Mouse (Mus musculus) lung, embryonic 15.5 days (tissue): Measurements from ENCODE around the gene Ksr1. TPM values are rescaled to one million over a fixed set of nuclear protein-coding genes. Genes with fewer than 3 reads are reported as not detected.

Source experiments
- ATAC-seq: fragments of 200-750 bp; cut with Nextera tagmentation; 2 replicates; pipeline ENCODE4 v1.8.0; 2017; ENCODE audit warnings: moderate number of reproducible peaks, borderline replicate concordance; ENCODE audit not compliant: low FRiP score, low TSS enrichment; ENCODE audit errors: extremely low read depth
- H3K27ac ChIP-seq: fragments of 300-500 bp; sonication (generic); 2 replicates; pipeline ENCODE4 v1.5.1; 2015; ENCODE audit warnings: moderate library complexity, mild to moderate bottlenecking, inconsistent platforms
- H3K27me3 ChIP-seq: fragments of 300-500 bp; sonication (generic); 2 replicates; pipeline ENCODE4 v1.6.1; 2015; ENCODE audit warnings: inconsistent platforms
- H3K36me3 ChIP-seq: fragments of 300-500 bp; sonication (generic); 2 replicates; pipeline ENCODE4 v1.6.1; 2015; ENCODE audit warnings: inconsistent platforms
- H3K4me1 ChIP-seq: fragments of 300-500 bp; sonication (generic); 2 replicates; pipeline ENCODE4 v1.6.1; 2015; ENCODE audit warnings: inconsistent platforms
- H3K4me2 ChIP-seq: fragments of 300-500 bp; sonication (generic); 2 replicates; pipeline ENCODE4 v1.6.1; 2015; ENCODE audit warnings: inconsistent platforms, mild to moderate bottlenecking, moderate library complexity
- H3K4me3 ChIP-seq: fragments of 300-500 bp; sonication (generic); 2 replicates; pipeline ENCODE4 v1.5.1; 2015; ENCODE audit warnings: mild to moderate bottlenecking, inconsistent platforms
- H3K9ac ChIP-seq: fragments of 300-500 bp; sonication (generic); 2 replicates; pipeline ENCODE4 v1.6.1; 2015; ENCODE audit warnings: inconsistent platforms
- H3K9me3 ChIP-seq: fragments of 300-500 bp; sonication (generic); 2 replicates; pipeline ENCODE4 v1.6.1; 2016; ENCODE audit warnings: inconsistent platforms
- WGBS: fragments of 180-500 bp; shearing (Covaris S2); methylation state at CpG from one replicate; pipeline ENCODE4 v1.1.7; 2015; 5-methylcytosine and 5-hydroxymethylcytosine counted together
- polyA plus RNA-seq: library from polyadenylated mRNA; unstranded; fragments of >200 nt; fragmentation: Nextera tagmentation; extraction: Ambion mirVana; gene quantifications from 2 replicates; pipeline ENCODE4 v1.2.1, GENCODE M21; 2015

The Ksr1 gene
- polyA plus RNA-seq, 1 experiment from 2014 or later: 2.8 TPM

GRCm38 (mm10) chr11:79145283-79146265 is 633 bp downstream of the Ksr1 start:
- H3K9ac ChIP-seq: peak overlapping the region; percentile 87
- no peaks in the 10 kb centered on the region for H3K9me3 ChIP-seq
- H3K27ac ChIP-seq: peak overlapping the region; percentile 93
- H3K4me2 ChIP-seq: peak overlapping the region; percentile 68
- H3K4me1 ChIP-seq: peaks cover 31% of the 10 kb centered on the region
- ATAC-seq: peak; percentile 34; the same call in 1 of the 2 replicates
- WGBS: under 1% methylated on average over 61 of the region's 62 CpGs
- H3K36me3 ChIP-seq: no peaks in the 10 kb centered on the region
- H3K4me3 ChIP-seq: peak overlapping the region; percentile 82
- H3K27me3 ChIP-seq: no peaks in the 10 kb centered on the region

GRCm38 (mm10) chr11:79144741-79145140 is 1.5 kb downstream of the Ksr1 start:
- no peaks in the 10 kb centered on the region for H3K36me3 ChIP-seq
- peak overlapping the region; percentile 68 for H3K4me2 ChIP-seq
- peak overlapping the region; percentile 82 for H3K4me3 ChIP-seq
- H3K27me3 ChIP-seq: no peaks in the 10 kb centered on the region
- ATAC-seq: no peak
- 59% methylated on average over 1 of the region's 1 CpGs for WGBS
- peaks cover 31% of the 10 kb centered on the region for H3K4me1 ChIP-seq
- peak overlapping the region; percentile 87 for H3K9ac ChIP-seq
- H3K9me3 ChIP-seq: no peaks in the 10 kb centered on the region
- H3K27ac ChIP-seq: no peak overlapping the region

GRCm38 (mm10) chr11:79144043-79144591 is 2.1 kb downstream of the Ksr1 start:
- Histone ChIP-seq H3K27ac (no peak overlapping the region), H3K9ac (peak overlapping the region; percentile 87; the same call in 1 of the 2 replicates), H3K4me2 (peak overlapping the region; percentile 68), H3K9me3 (no peaks in the 10 kb centered on the region), H3K4me3 (peak overlapping the region; percentile 82; the same call in 1 of the 2 replicates), H3K36me3 (no peaks in the 10 kb centered on the region), H3K27me3 (no peaks in the 10 kb centered on the region), H3K4me1 (peaks cover 31% of the 10 kb centered on the region)
- no peak for ATAC-seq
- 74% methylated on average over 2 of the region's 2 CpGs for WGBS

- 80% methylated on average over 3 of the region's 3 CpGs for WGBS
- Histone ChIP-seq H3K4me1 (peaks cover 31% of the 10 kb centered on the region), H3K36me3 (no peaks in the 10 kb centered on the region), H3K9me3 (no peaks in the 10 kb centered on the region), H3K4me2 (no peak overlapping the region), H3K4me3 (no peak overlapping the region), H3K9ac (no peak overlapping the region), H3K27me3 (no peaks in the 10 kb centered on the region), H3K27ac (no peak overlapping the region)
- no peak for ATAC-seq
Measured at GRCm38 (mm10) chr11:79143322-79143721, 2.9 kb downstream of the Ksr1 start.

GRCm38 (mm10) chr11:79142381-79142780 is 3.8 kb downstream of the Ksr1 start:
- Histone ChIP-seq H3K4me1 (peaks cover 31% of the 10 kb centered on the region), H3K27ac (no peak overlapping the region), H3K36me3 (no peaks in the 10 kb centered on the region), H3K27me3 (no peaks in the 10 kb centered on the region), H3K4me2 (no peak overlapping the region), H3K4me3 (no peak overlapping the region), H3K9me3 (no peaks in the 10 kb centered on the region), H3K9ac (no peak overlapping the region)
- ATAC-seq: no peak
- 84% methylated on average over 11 of the region's 11 CpGs for WGBS

GRCm38 (mm10) chr11:79141235-79142109 is 4.7 kb downstream of the Ksr1 start:
- H3K4me2 ChIP-seq: no peak overlapping the region
- H3K27me3 ChIP-seq: no peaks in the 10 kb centered on the region
- no peak overlapping the region for H3K9ac ChIP-seq
- 26% methylated on average over 11 of the region's 11 CpGs for whole genome bisulfite sequencing
- no peak overlapping the region for H3K4me3 ChIP-seq
- no peaks in the 10 kb centered on the region for H3K36me3 ChIP-seq
- no peaks in the 10 kb centered on the region for H3K9me3 ChIP-seq
- ATAC-seq: no peak
- H3K4me1 ChIP-seq: peaks cover 32% of the 10 kb centered on the region
- H3K27ac ChIP-seq: no peak overlapping the region

GRCm38 (mm10) chr11:79140511-79140888 is 5.7 kb downstream of the Ksr1 start:
- Histone ChIP-seq H3K9me3 (no peaks in the 10 kb centered on the region), H3K4me3 (no peak overlapping the region), H3K4me1 (peaks cover 40% of the 10 kb centered on the region), H3K36me3 (no peaks in the 10 kb centered on the region), H3K27ac (no peak overlapping the region), H3K4me2 (no peak overlapping the region), H3K9ac (no peak overlapping the region), H3K27me3 (no peaks in the 10 kb centered on the region)
- no peak for ATAC-seq
- 87% methylated on average over 6 of the region's 6 CpGs for WGBS

- no peak for ATAC-seq
- H3K36me3 ChIP-seq: no peaks in the 10 kb centered on the region
- H3K27ac ChIP-seq: no peak overlapping the region
- no peak overlapping the region for H3K4me3 ChIP-seq
- 84% methylated on average over 11 of the region's 11 CpGs for WGBS
- H3K27me3 ChIP-seq: no peaks in the 10 kb centered on the region
- H3K4me2 ChIP-seq: no peak overlapping the region
- no peak overlapping the region for H3K9ac ChIP-seq
- H3K4me1 ChIP-seq: peaks cover 44% of the 10 kb centered on the region
- no peaks in the 10 kb centered on the region for H3K9me3 ChIP-seq
Measured at GRCm38 (mm10) chr11:79139878-79140510, 6.2 kb downstream of the Ksr1 start.

- Histone ChIP-seq H3K27ac (no peak overlapping the region), H3K4me1 (peaks cover 43% of the 10 kb centered on the region)
- WGBS: 69% methylated on average over 6 of the region's 6 CpGs
Measured at GRCm38 (mm10) chr11:79138621-79139020, 7.6 kb downstream of the Ksr1 start.

GRCm38 (mm10) chr11:79137245-79137644 is 9.0 kb downstream of the Ksr1 start:
- Histone ChIP-seq H3K4me3 (no peak overlapping the region), H3K27me3 (no peaks in the 10 kb centered on the region), H3K9ac (no peak overlapping the region), H3K27ac (no peak overlapping the region), H3K4me2 (no peak overlapping the region), H3K36me3 (no peaks in the 10 kb centered on the region), H3K4me1 (peaks cover 48% of the 10 kb centered on the region), H3K9me3 (no peaks in the 10 kb centered on the region)
- 65% methylated on average over 5 of the region's 5 CpGs for WGBS
- ATAC-seq: no peak

More at GRCm38 (mm10) chr11:79138621-79139020, 7.6 kb downstream of the Ksr1 start:
- Histone ChIP-seq H3K9me3 (no peaks in the 10 kb centered on the region), H3K4me2 (no peak overlapping the region), H3K27me3 (no peaks in the 10 kb centered on the region), H3K9ac (no peak overlapping the region), H3K4me3 (no peak overlapping the region), H3K36me3 (no peaks in the 10 kb centered on the region)
- no peak for ATAC-seq
